Mouse (Mus musculus): ENCODE measurements at regions not wholly inside any gene's neighbourhood (a gene's known extent, or its start where the extent isn't known, plus 50 kb on each side); places are given as distances from the start of the nearest gene placed in this dataset.

- DNase-seq (ENCODE audit: low spot score in 2 of 2): no peak
These were observed 71.1 kb upstream of the Irf2bp2 start for GRCm38 (mm10) chr8:126664891-126665290.

- peak in 1 of 2 experiments; percentile 26 for DNase-seq (ENCODE audit: low spot score in 2 of 2)
These were observed 69.3 kb upstream of the Irf2bp2 start for GRCm38 (mm10) chr8:126662797-126663784.

GRCm38 (mm10) chr8:126662151-126662550, 68.4 kb upstream of the Irf2bp2 start:
- DNase-seq (ENCODE audit: low spot score in 2 of 2): peak in 1 of 2 experiments; percentile 29

- DNase-seq (ENCODE audit: low spot score in 2 of 2): peak in 1 of 2 experiments; percentile 37
These were observed 67.8 kb upstream of the Irf2bp2 start for GRCm38 (mm10) chr8:126661511-126662142.

GRCm38 (mm10) chr8:126660658-126661316, 67.0 kb upstream of the Irf2bp2 start:
- DNase-seq (ENCODE audit: low spot score in 2 of 2): no peak

- peak in 1 of 2 experiments; percentile 23 for DNase-seq (ENCODE audit: low spot score in 2 of 2)
These were observed 66.2 kb upstream of the Irf2bp2 start for GRCm38 (mm10) chr8:126659691-126660657.

- no peak for DNase-seq (ENCODE audit: low spot score in 2 of 2)
These were observed 63.8 kb upstream of the Irf2bp2 start for GRCm38 (mm10) chr8:126657546-126657945.

GRCm38 (mm10) chr8:126656554-126657260, 62.9 kb upstream of the Irf2bp2 start:
- DNase-seq (ENCODE audit: low spot score in 2 of 2): no peak

- DNase-seq (ENCODE audit: low spot score in 2 of 2): no peak
These were observed 61.8 kb upstream of the Irf2bp2 start for GRCm38 (mm10) chr8:126655565-126655964.

- DNase-seq (ENCODE audit: low spot score in 2 of 2): no peak
These were observed 60.6 kb upstream of the Irf2bp2 start for GRCm38 (mm10) chr8:126654353-126654752.

GRCm38 (mm10) chr8:126652151-126652550, 58.4 kb upstream of the Irf2bp2 start:
- no peak for DNase-seq (ENCODE audit: low spot score in 2 of 2)

GRCm38 (mm10) chr8:126650945-126651344, 57.2 kb upstream of the Irf2bp2 start:
- DNase-seq (ENCODE audit: low spot score in 2 of 2): no peak

- no peak for DNase-seq (ENCODE audit: low spot score in 2 of 2)
These were observed 55.5 kb upstream of the Irf2bp2 start for GRCm38 (mm10) chr8:126649305-126649704.

- no peak for DNase-seq (ENCODE audit: low spot score in 2 of 2)
These were observed 53.6 kb upstream of the Irf2bp2 start for GRCm38 (mm10) chr8:126647350-126647749.

GRCm38 (mm10) chr8:126646604-126647311, 53.0 kb upstream of the Irf2bp2 start:
- no peak for DNase-seq (ENCODE audit: low spot score in 2 of 2)

GRCm38 (mm10) chr8:126644179-126644578, 50.4 kb upstream of the Irf2bp2 start:
- DNase-seq (ENCODE audit: low spot score in 2 of 2): no peak

All from adrenal gland, adult 18-20 months (tissue).